Mouse (Mus musculus) myocyte (in vitro differentiated cells): ENCODE measurements around the gene Itga2. TPM values are rescaled to one million over a fixed set of nuclear protein-coding genes. Genes with fewer than 3 reads are reported as not detected.

Source experiments
- H3K27me3 ChIP-seq: one replicate; pipeline ENCODE4 v1.6.1; 2011; ENCODE audit not compliant: control insufficient read depth, insufficient read depth, insufficient read length
- H3K36me3 ChIP-seq: one replicate; pipeline ENCODE4 v1.6.1; 2011; ENCODE audit not compliant: control insufficient read depth, insufficient read depth
- H3K4me2 ChIP-seq: one replicate; pipeline ENCODE4 v1.6.1; 2011; ENCODE audit warnings: low read depth, control low read depth
- H3K4me3 ChIP-seq: one replicate; pipeline ENCODE4 v1.5.1; 2011; ENCODE audit warnings: mild to moderate bottlenecking, control low read depth, moderate library complexity
- H3K79me2 ChIP-seq: one replicate; pipeline ENCODE4 v1.6.1; 2011; ENCODE audit not compliant: control insufficient read depth, insufficient read depth
- H3ac ChIP-seq: one replicate; pipeline ENCODE4 v1.6.1; 2011; ENCODE audit not compliant: control insufficient read depth, insufficient read length
- CEBPB ChIP-seq: IDR thresholded peaks from 2 replicates; pipeline ENCODE4 v1.6.1; 2011; ENCODE audit warnings: mild to moderate bottlenecking, moderate library complexity; ENCODE audit not compliant: poor library complexity, insufficient read depth, severe bottlenecking
- E2F4 ChIP-seq: IDR thresholded peaks from one replicate; pipeline ENCODE4 v1.6.1; 2011; ENCODE audit warnings: mild to moderate bottlenecking, control low read depth, moderate library complexity; ENCODE audit not compliant: insufficient read depth
- MAX ChIP-seq: IDR thresholded peaks from one replicate; pipeline ENCODE4 v1.6.1; 2011; ENCODE audit warnings: low read depth, mild to moderate bottlenecking, control low read depth
- MYOD1 ChIP-seq, 3 experiments: IDR thresholded peaks; one replicate each; pipeline ENCODE4 v1.6.1; 2011; ENCODE audit warnings: control low read depth in 2 of 3, low read depth in 2 of 3, mild to moderate bottlenecking in 2 of 3, moderate library complexity in 1 of 3; ENCODE audit not compliant: insufficient read length in 2 of 3, control insufficient read depth in 1 of 3
- MYOG ChIP-seq, 3 experiments: IDR thresholded peaks; one replicate each; pipeline ENCODE4 v1.6.1; 2011; ENCODE audit warnings: control low read depth in 2 of 3, low read depth in 2 of 3, mild to moderate bottlenecking in 2 of 3; ENCODE audit not compliant: insufficient read length in 2 of 3, control insufficient read depth in 1 of 3, insufficient read depth in 1 of 3
- POLR2A ChIP-seq: IDR thresholded peaks from one replicate; pipeline ENCODE4 v1.6.1; 2011; ENCODE audit warnings: low read depth, mild to moderate bottlenecking, control low read depth, moderate library complexity; ENCODE audit not compliant: insufficient read length
- POLR2AphosphoS2 ChIP-seq: IDR thresholded peaks from one replicate; pipeline ENCODE4 v1.6.1; 2011; ENCODE audit warnings: low read depth, control low read depth; ENCODE audit not compliant: insufficient read length
- REST ChIP-seq: IDR thresholded peaks from one replicate; pipeline ENCODE4 v1.6.1; 2011; ENCODE audit warnings: mild to moderate bottlenecking, control low read depth, moderate library complexity; ENCODE audit not compliant: insufficient read depth, insufficient read length
- SRF ChIP-seq: IDR thresholded peaks from one replicate; pipeline ENCODE4 v1.6.1; 2011; ENCODE audit warnings: low read depth; ENCODE audit not compliant: control insufficient read depth, insufficient read length
- TCF12 ChIP-seq: IDR thresholded peaks from one replicate; pipeline ENCODE4 v1.6.1; 2011; ENCODE audit warnings: mild to moderate bottlenecking, control low read depth; ENCODE audit not compliant: poor library complexity, insufficient read depth, severe bottlenecking
- TCF3 ChIP-seq: IDR thresholded peaks from one replicate; pipeline ENCODE4 v1.6.1; 2011; ENCODE audit warnings: low read depth, control low read depth; ENCODE audit not compliant: insufficient read length
- USF1 ChIP-seq: IDR thresholded peaks from one replicate; pipeline ENCODE4 v1.6.1; 2011; ENCODE audit warnings: low read depth, mild to moderate bottlenecking, control low read depth, moderate library complexity
- polyA plus RNA-seq: library from polyadenylated mRNA; unstranded; fragments of >200 nt; fragmentation: generic; extraction: Trizol; gene quantifications from one replicate; pipeline ENCODE4 v1.2.1, GENCODE M21; 2012; ENCODE audit warnings: missing spikeins

Gene Itga2
- polyA plus RNA-seq = 0.01 TPM

- Histone ChIP-seq H3K79me2 (no peaks in the 10 kb centered on the region), H3ac (no peak within 1 kb of the TSS), H3K36me3 (no peaks in the 10 kb centered on the region), H3K4me3 (no peak within 1 kb of the TSS), H3K4me2 (peak within 1 kb of the TSS; percentile 30), H3K27me3 (no peaks in the 10 kb centered on the region)
- TF ChIP-seq POLR2AphosphoS2 = no peak
- no peak for TF ChIP-seq TCF12
- no peak for TF ChIP-seq USF1
- TF ChIP-seq TCF3 = no peak
- no peak for TF ChIP-seq CEBPB
- TF ChIP-seq REST = no peak
- TF ChIP-seq MAX = no peak
- no peak for TF ChIP-seq MYOD1 (IDR thresholded peaks at IDR 0.05; ENCODE audit: control insufficient read depth in 1 of 3, insufficient read length in 2 of 3, low read depth in 2 of 3)
- TF ChIP-seq E2F4 = no peak
- no peak for TF ChIP-seq MYOG (IDR thresholded peaks at IDR 0.05; ENCODE audit: control insufficient read depth in 1 of 3, insufficient read depth in 1 of 3, insufficient read length in 2 of 3, low read depth in 2 of 3)
- no peak for TF ChIP-seq SRF
- no peak for TF ChIP-seq POLR2A
Measured at GRCm38 (mm10) chr13:114931775-114932294, at the start of gene Itga2. Itga2 (minus strand) TSS chr13:114932100.

GRCm38 (mm10) chr13:114980831-114981419 is 49.0 kb upstream of the Itga2 start:
- Histone ChIP-seq H3ac (no peak overlapping the region), H3K4me3 (no peak overlapping the region), H3K27me3 (no peaks in the 10 kb centered on the region), H3K36me3 (no peaks in the 10 kb centered on the region), H3K4me2 (no peak overlapping the region), H3K79me2 (no peaks in the 10 kb centered on the region)
- TF ChIP-seq SRF = no peak
- no peak for TF ChIP-seq MYOG (IDR thresholded peaks at IDR 0.05; ENCODE audit: control insufficient read depth in 1 of 3, insufficient read depth in 1 of 3, insufficient read length in 2 of 3, low read depth in 2 of 3)
- TF ChIP-seq CEBPB = no peak
- TF ChIP-seq MAX = no peak

- Histone ChIP-seq H3K4me3 (no peak overlapping the region), H3K36me3 (no peaks in the 10 kb centered on the region), H3K79me2 (no peaks in the 10 kb centered on the region), H3K27me3 (peaks cover 5% of the 10 kb centered on the region), H3K4me2 (no peak overlapping the region), H3ac (no peak overlapping the region)
- TF ChIP-seq USF1 (no peak), E2F4 (no peak), SRF (no peak), MYOD1 (IDR thresholded peaks at IDR 0.05; ENCODE audit: control insufficient read depth in 1 of 3, insufficient read length in 2 of 3, low read depth in 2 of 3) (no peak), CEBPB (no peak), POLR2A (no peak), TCF3 (no peak), MAX (no peak), POLR2AphosphoS2 (no peak)
Measured at GRCm38 (mm10) chr13:114974484-114975042, 42.7 kb upstream of the Itga2 start.

- H3K27me3 ChIP-seq = peaks cover 9% of the 10 kb centered on the region
- no peak overlapping the region for H3K4me3 ChIP-seq
- TF ChIP-seq TCF12 = no peak
- no peak for TF ChIP-seq REST
- TF ChIP-seq E2F4 = no peak
- no peak for TF ChIP-seq TCF3
- no peak for TF ChIP-seq MAX
- no peak for TF ChIP-seq POLR2AphosphoS2
- no peak for TF ChIP-seq SRF
- peak; percentile 61; the same call in 1 of the 2 replicates for TF ChIP-seq CEBPB
- H3ac ChIP-seq = no peak overlapping the region
- H3K79me2 ChIP-seq = no peaks in the 10 kb centered on the region
- no peaks in the 10 kb centered on the region for H3K36me3 ChIP-seq
- H3K4me2 ChIP-seq = no peak overlapping the region
Measured at GRCm38 (mm10) chr13:114971905-114972304, 40.0 kb upstream of the Itga2 start.

- no peaks in the 10 kb centered on the region for H3K79me2 ChIP-seq
- H3K36me3 ChIP-seq = no peaks in the 10 kb centered on the region
- H3K27me3 ChIP-seq = peaks cover 5% of the 10 kb centered on the region
- no peak overlapping the region for H3ac ChIP-seq
- TF ChIP-seq MYOG (IDR thresholded peaks at IDR 0.05; ENCODE audit: control insufficient read depth in 1 of 3, insufficient read depth in 1 of 3, insufficient read length in 2 of 3, low read depth in 2 of 3) (no peak), E2F4 (no peak), POLR2A (no peak), POLR2AphosphoS2 (no peak), MAX (no peak), CEBPB (no peak), TCF3 (no peak), TCF12 (no peak), MYOD1 (IDR thresholded peaks at IDR 0.05; ENCODE audit: control insufficient read depth in 1 of 3, insufficient read length in 2 of 3, low read depth in 2 of 3) (no peak), USF1 (no peak), REST (no peak), SRF (no peak)
- no peak overlapping the region for H3K4me2 ChIP-seq
- no peak overlapping the region for H3K4me3 ChIP-seq
Measured at GRCm38 (mm10) chr13:114964233-114964632, 32.3 kb upstream of the Itga2 start.
